Mouse (Mus musculus) intestine, embryonic 15.5 days (tissue): ENCODE measurements around the gene Cdk5r1. TPM values are rescaled to one million over a fixed set of nuclear protein-coding genes. Genes with fewer than 3 reads are reported as not detected.

Experiments
- polyA plus RNA-seq: library from polyadenylated mRNA; unstranded; fragments of >200 nt; fragmentation: Nextera tagmentation; extraction: Ambion mirVana; gene quantifications from 2 replicates; pipeline ENCODE4 v1.2.1, GENCODE M21; 2015

The Cdk5r1 gene
- polyA plus RNA-seq, 1 experiment from 2014 or later: 1.8 TPM

Other genes starting within 250 kb of the Cdk5r1 start
- 2.2 and 3.1 TPM in 2 replicates for gene Rhbdl3, start 176.1 kb upstream of the Cdk5r1 start, polyA plus RNA-seq
- gene 5730455P16Rik, start 99.0 kb upstream of the Cdk5r1 start, polyA plus RNA-seq: 15.7 and 18.4 TPM in 2 replicates
- 177 and 197 TPM in 2 replicates for gene Zfp207, start 93.7 kb upstream of the Cdk5r1 start, polyA plus RNA-seq
- 269 and 297 TPM in 2 replicates for gene Psmd11, start 48.4 kb upstream of the Cdk5r1 start, polyA plus RNA-seq